Mouse (Mus musculus): ENCODE results near the gene Abcg4.
"Not testable (repeated sequence)": the region's sequence is repeated elsewhere in the genome, so short reads cannot be mapped to it uniquely, and the experiment has no call there.

Abcg4 gene

DNA sequence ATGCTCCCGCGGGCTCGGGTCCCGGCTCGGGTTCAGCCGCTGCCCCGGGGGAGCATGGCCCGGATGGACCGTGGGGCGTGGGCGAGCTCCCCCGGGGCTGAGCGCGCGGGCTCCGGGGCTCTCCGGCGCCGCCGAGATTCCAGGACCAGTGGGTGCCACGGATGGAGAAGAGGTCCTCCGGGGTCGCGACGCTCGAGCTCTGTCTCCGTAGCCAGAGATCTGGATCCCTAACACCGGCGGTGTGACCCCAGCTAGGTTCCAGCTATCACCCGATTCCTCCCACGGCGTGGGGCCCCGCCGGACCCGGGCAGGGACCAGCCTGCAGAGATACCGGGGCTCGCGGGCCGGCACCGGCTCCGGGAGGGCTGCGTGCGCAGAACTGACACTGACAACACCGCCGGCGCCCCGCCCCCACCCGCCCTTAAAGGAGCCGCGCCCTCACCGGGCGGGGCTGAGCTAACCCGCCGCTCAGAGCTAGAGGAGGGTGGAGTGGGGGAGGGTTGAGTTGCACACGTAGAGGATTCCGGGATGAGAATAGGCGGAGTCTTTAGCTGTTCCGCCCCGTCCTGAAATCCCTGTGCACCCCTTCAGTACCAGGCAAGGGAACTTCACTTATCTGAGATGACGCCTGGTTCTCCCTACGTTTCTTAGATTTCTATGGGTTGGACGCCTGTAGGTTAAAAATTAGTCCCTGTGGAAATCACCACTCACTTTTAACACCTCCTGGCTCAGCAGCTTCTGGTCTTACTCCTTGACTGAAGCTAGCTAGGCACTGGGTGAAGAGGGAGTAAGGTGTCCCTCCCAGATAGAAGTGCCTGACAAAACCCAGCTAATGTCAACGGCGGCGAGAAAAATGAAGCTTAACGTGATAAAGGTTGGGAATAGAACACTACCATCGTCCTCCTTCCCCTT is 31.7 kb upstream of the Abcg4 start, which contains the start of gene C2cd2l:
Gene C2cd2l (minus strand): TSS at position 399 of the 912 bp plus-strand sequence.
- CTCF ChIA-PET = interaction anchor here (1.1 kb wide), 1 partner anchor 28 kb away, joined by 3 read pairs; no protein-coding TSS in a partner anchor

DNA sequence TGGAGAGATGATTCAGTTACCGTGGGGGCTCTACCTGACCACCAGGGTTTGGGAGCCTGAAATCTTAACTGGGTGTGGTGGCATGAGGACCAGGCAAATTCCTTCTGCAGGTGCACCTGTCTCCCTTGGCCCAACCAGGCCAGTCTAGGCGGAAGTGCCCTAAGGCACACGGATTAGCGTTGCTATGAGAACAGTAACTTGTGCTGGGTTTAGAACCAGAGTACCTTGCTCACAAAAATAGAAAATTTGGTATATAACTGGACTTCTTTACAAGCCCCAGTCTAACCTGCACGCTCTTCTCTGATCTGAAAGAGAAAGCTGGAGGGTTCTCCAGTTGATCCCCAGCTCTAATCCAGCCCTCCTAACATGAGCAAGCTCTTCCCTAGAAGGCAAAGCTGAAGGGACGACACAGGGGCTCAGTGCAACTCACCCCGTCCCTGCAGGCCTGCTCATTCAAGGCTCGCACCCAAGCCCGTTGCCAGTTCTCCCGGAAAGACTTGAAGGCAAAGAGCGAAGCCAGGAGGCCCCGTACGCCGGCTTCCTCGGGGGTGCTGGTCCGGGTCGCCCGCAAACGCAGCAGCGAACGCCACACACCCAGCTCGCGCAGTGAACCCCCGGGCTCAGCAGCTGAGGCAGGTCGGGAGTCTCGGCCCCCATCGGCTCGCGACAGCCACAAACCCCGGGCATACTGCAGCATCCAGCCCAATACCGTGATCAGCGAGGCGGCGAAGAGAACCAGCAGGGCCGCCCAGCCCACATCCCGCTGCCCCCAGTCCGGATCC is 30.9 kb upstream of the Abcg4 start:
- CTCF ChIA-PET = no interaction called here

DNA sequence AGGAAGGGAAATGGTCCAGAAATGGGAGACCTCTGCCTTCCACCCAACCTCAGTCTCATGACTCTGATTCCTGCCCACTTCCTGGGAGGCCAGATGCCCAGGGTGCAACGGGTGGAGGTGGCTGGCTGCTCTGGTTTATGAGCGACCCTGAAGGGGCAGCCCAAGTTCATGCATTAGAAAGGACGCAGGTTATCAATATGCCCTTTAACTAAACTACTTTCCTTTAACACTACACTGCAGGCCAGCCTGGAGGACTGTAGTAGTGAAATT is 30.3 kb upstream of the Abcg4 start:
- CTCF ChIA-PET = interaction anchor here (0.5 kb wide), 1 partner anchor 176 kb away, joined by 11 read pairs; no protein-coding TSS in a partner anchor

DNA sequence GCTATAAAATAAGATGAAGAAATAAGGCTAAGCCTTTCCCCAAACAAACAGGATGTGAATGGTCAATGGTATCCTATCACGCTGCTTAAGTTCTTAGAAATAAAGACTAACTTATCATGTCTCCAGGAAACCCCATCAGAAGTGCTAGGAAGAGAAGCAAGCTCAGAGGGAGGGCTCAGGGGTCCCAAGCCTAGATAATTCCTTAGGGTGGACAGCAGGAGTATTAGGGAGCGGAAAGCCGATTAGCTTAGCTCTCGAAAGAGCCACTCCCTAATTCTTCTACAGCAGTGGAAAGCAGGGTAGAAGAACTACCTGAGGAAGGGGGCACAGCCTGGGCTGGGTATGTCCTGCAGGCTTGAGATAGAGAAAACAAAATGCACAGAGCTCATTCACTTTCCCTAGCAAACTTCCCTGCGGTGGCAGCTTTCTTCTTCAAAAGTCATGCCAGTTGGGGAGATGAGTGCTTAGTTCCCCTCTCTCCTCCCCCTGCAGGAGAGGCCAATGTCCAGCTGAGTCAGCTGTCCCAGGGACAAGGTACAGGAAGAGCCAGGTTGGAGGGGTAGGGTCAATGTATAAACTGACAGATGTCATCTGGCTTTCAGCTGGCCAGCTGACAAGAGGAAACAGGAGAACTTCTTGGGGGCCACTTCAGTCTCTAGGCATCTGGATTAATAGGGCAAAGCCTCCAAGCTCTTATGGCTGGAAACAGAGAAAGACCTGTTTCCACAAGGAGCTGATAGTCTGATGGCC is 29.8 kb upstream of the Abcg4 start:
- CTCF ChIA-PET = interaction anchor here (0.5 kb wide), 1 partner anchor 176 kb away, joined by 11 read pairs; no protein-coding TSS in a partner anchor

DNA sequence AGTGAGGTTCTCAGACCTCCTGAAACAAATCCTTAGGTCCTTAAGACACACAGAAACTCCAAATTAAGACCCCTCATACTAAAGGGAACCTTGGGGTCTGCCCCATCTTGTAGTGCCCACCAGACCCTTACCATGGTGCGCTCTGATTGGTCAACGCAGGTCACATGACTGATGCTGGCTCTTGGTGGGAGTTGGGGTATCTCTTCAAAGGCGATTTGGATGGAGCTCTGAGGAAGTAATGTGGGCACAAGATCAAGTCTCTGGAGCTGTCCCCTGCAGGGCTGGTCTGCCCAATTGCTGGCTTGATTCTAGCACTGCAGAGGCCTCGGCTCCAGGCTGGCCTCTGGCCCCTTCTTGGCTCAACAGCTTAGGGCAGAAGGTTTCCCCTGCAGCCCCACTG is 29.0 kb upstream of the Abcg4 start:
- CTCF ChIA-PET = interaction anchor here (0.7 kb wide), 1 partner anchor 50 kb away, joined by 4 read pairs; no protein-coding TSS in a partner anchor

DNA sequence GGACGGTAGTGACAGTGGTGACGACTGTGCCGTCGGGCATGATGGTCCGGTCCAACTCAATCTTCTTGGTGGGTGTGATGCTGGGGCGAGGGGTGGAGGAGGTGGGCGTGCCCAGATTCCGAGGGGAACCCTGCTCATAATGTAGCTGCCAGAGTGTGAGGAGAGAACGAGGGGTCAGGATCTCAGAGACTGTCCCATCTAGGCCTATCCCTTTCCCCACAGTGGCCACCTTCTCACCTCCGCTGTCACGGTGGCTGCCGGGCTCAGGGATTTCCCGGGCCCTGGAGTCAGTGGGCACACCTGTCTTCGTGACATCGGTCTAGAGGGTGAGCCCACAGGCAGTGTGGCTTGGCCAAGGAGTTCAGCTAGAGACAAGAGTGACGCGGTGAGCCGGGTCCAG is 26.5 kb upstream of the Abcg4 start:
- CTCF ChIA-PET = no interaction called here

DNA sequence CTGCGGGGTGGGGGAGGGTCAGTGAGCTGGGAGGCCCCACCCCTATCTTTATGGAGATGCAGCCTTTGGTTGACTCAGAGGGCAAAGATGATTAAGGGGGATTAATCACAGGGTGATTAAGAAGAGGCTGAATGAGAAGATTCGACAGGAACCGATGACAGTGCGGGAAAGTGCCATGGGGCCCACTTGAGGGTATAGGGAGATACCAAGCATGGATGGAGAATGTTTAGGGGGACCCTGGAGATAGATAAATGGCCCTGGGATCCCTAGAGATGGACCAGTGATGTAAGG is 25.8 kb upstream of the Abcg4 start:
- CTCF ChIA-PET = no interaction called here

DNA sequence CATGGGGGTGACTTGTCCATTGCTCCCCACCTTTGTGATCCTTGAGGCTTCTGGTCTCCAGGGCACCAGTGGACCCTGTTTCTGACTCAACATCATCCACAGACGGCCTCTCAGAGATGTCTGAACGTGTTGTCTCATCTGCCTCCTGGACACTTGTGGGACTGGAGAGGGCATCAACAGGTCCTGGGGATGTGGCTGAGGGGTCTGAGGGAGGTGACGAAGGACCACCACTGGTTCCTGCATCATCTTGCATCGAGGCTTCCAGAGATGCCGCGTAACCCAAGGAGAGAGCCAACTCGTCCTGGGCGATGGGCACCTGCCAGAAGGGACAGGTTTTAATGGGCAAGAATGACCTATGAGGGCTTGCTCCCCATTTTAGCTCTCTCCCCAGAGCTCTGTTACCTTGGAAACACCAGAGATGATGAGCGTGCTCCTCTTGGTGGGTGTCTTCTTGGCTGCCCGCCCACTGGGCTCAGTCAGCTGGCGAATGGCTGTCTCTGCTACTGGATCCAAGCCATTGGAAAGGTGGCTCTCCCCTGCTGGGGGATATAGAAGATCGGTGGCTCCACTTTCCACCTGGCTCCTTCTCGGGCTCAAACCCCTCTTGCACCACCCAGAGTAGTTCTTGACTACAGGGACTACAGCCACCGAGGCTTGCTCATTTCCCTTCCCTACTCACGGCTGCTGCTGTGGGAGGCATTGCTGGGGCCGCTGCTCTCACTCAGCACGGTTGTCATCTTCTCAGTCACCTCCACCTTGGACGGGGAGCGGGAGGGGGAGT is 25.3 kb upstream of the Abcg4 start:
- CTCF ChIA-PET = no interaction called here

DNA sequence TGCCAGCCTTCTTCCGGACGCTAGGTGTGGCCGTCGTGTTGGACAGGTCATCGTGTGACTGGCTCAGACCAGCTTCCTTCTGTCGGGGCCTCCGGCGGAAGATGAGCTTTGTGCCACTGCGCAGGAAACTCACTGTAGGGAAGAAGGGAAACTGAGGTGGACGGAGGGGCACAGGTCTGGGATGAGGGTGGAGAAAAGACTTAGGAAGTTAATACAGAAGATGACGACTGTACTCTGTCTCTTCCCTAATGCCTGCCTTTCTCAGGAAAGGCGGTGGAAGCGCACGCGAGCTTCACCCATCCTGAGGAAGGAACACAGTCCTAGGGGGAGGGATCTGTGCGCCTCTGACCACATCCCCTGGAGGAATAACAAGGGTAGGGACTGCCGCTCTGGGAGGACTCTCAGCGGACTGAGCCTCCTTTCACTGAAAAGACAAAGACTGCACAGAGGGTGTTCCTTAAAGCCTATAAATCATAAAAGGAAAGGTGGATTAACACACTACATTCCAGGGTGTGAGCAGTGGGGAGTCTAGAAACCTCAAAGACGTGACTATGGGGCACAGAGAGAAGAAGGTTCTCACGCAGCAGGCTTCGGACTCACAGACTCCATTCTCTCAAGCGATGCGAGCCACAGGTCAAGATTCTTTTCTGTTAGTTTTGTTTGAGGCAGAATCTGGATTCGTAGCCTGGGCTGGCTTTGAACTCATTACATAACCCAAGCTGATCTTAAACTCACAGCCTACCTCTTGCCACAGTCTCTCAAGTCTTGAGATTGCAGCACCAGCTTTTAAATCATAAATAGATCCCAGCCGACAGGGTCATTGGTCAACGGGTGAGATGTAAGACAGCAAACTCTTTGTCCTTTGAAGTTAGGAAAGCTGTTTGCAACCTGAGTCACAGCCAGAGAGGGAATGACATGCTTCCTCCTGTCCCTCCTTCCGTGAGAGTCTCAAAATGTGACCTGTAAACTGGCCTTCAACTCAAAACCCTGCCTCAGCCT is 23.0 kb upstream of the Abcg4 start:
- CTCF ChIA-PET = no interaction called here

DNA sequence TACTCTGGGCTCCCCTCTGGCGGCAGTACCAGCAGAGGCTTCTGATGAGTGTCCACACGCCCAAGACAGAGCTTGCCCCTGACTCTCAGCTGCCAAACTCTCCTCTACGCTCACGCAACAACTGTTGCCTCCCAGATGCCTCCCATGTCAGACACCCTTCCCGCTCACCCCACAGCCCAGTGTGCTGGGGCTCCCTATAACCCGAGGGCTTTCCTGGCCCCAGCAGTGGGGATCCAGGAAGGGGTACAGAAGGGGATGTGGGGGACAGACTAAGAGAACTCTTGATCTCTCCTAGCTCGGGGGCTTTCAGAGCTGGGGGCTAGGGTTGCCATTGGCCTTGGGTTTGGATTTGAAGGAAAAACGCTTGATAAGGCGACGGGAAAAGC is 22.3 kb upstream of the Abcg4 start:
- CTCF ChIA-PET = no interaction called here

DNA sequence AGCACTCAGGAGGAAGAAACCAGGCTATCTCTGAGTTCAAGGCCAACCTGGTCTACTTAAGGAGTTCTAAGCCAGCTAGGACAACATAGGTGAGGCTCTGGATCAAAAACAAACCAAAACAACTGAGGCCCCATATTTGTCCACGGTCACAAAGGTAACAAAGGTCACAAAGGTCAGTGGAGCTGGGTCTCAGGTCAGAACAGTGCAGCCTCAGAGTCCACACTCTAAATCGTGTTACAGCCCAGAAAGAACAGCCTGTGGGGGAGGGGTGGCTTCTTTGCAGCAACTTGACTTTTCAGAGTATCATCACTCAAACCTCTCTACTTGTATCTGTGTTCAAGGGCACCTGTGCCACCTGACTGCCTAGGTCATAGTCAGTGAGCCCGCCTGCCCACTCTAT is 21.3 kb upstream of the Abcg4 start:
- CTCF ChIA-PET = no interaction called here

DNA sequence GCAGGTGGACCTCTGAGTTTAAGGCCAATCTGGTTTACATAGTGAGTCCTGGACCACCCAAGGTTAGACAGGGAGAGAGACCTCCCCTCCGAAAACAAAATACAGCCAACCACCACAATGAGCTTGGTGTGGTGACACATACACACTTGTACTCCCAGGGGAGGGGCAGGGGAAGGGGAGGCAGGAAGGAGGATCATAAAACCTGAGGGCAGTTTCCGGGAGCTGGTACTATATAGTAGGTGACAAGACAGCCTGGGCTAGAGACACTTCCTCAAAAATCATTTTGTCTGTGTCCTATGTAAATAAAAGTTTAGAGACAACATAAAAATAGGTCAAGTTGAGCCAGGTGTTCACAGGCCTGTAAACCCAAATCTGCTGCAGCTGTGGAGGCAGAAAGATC is 18.8 kb upstream of the Abcg4 start:
- CTCF ChIA-PET = interaction anchor here (0.7 to 0.9 kb wide), 3 partner anchors 15 to 29 kb away, joined by 3 to 4 read pairs (median 4); no protein-coding TSS in a partner anchor

DNA sequence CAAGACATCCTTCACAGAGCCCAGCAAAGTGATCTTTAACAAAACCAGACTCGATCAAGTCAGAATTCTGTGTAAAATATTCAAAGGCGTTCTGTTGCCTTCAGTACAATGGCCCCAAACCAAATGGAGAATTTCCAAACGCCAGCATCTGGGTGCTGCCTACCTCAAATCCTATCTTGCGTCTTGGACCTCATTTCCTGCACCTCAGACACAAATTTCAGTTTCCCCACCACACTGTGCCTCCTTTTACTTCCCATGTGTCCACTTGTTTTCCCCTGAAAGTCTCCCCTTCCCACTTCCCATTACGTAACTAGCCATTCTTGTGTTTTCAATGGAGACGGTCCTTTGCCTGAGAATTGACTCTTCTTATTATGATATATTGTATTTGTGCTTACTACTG is 18.1 kb upstream of the Abcg4 start:
- CTCF ChIA-PET = no interaction called here

DNA sequence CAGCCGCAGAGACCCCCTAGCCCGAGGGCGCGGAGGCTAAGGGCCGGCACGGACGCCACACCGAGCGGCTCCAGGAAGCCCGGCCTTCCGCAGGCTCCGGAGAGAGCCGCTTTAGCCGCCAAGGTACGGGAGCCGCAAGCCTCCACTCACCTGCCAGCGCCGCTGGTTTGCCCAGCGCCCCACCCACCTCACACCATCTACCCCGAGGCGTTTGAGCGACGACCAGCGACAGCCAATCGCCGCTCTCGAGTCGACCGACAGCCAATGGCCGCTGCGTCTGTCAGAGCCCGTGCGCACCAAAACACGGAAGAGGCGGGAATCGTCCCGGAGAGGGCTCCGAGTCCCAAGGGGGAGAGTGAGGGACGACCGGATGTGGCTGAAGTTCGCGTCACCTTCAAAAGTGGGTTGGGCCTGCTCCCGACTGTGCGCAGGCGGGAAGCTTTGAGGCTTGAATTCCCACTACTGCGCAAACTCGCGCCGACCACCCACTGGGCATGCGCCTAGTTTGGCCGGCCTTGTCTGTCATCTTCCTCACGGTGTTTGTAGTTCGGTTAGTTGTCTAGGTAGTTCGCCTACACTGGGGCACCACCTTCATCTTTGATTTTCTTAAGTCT is 17.2 kb upstream of the Abcg4 start, which contains the start of gene Hinfp:
Gene Hinfp (minus strand): TSS at position 206 of the 614 bp plus-strand sequence.
- CTCF ChIA-PET = no interaction called here

DNA sequence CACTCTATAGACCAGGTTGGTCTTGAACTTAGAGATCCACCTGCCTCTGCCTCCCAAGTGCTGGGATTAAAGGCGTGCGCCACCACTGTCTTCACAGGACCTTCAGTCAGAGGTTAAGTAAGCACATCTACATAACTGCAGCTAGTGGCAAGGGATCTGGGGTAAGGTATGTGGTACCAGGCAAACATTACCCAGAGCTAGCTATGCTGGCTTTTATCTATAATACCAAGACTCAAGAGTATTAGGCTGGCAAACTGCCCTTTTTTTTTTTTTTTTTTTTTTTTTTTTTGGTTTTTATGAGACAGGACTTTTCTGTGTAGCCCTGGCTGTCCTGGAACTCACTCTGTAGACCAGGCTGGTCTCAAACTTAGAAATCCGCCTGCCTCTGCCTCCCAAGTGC is 11.6 kb upstream of the Abcg4 start:
- CTCF ChIA-PET = not testable (repeated sequence)

DNA sequence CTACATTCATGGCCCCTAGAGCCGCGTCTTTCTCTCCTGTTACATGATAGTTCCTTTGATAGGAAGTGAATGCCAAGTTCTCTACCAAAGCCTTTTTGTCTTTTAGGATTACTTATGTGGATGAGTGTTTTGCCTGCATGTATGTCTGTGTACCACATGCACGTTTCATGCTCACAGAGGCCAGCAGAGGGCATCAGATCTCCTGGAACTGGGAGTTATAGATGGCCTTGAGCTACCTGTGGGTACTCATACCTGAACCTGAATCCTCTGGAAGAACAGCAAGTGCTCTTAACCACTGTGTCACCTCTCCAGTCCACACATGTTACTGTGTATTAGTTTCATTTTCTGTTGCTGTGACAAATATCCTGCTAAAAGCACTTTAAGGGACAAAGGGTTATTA is 4.1 kb upstream of the Abcg4 start:
- CTCF ChIA-PET = interaction anchor here (1.1 kb wide), 1 partner anchor 69 kb away, joined by 3 read pairs; the partner anchor contains the start of gene Vps11

DNA sequence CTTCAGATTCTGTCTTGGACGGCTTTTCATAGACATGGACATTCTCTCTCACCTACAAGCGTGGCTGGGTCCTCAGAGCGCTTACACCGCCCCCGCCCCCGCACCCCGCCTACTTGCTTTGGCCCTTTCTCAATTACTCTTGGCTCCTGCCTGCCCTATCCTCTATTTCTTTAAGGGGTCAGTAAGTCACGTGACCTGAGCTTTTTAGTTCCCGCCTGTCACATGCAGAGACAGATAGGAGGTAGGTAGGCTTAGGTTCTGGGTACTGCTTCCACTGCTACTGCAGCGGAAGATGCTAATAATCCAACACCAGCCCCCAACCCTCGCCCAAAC is 510 bp upstream of the Abcg4 start:
- CTCF ChIA-PET = no interaction called here

DNA sequence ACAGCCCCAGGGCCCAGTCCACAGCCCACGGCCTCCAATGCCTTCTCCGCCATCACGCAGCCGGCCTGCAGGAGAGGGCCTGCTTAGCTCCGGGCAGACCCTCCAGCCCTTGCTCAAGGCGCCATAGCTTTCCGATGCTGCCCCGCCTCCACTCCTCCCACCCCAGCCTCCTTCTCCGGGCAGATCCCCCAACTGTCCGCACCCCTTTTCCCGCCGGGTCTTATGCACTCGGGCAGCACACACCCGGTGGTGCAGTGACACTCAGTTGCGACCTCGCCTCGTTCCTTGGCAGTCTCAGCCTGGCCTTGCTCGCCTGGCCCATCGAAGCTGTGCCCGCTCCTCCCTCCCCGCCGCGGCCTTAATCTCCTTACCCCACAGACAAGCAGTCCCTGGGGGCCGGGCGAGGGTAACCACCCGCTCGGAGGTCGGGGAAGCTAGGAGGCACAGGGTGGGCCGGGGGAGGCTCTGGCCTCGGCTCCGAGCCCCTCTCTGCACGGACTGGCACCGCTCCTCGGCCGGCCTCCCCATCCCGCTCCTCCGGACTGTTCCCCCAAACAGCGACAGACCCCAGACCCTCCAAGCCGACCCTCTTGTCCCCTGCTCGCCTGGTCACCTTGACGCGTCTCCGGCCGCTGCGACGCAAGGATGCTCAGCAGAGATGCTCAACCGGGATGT is 877 bp downstream of the Abcg4 start:
- CTCF ChIA-PET = interaction anchor here (0.7 to 1.2 kb wide), 2 partner anchors 39 to 142 kb away, joined by 4 to 8 read pairs; partner anchors contain the start of gene Dpagt1

DNA sequence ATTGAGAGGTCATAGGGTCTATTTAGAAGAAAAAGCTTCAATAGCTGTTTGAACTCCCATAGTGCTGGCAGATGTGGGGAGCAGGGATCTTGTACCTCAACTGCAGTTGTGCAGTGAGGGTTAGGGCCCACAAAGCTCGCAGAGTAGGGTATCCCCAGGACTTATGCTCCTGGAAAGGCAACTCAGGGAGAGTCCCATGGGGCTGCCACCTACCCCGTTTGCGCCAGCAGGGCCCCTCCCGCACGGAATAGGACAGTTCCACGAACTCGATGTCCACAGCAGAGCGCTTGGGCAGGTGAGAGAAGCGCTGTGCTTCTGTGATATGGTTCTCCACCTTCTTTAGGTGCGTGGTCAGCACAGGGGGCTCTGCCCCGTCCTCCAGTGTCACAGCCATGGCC is 1.4 kb downstream of the Abcg4 start:
- CTCF ChIA-PET = interaction anchor here (0.7 to 1.2 kb wide), 2 partner anchors 39 to 141 kb away, joined by 4 to 8 read pairs; partner anchors contain the start of gene Dpagt1

All from spleen, embryonic (tissue).